Mouse (Mus musculus) bone marrow, adult 2 months (tissue): ENCODE results near the gene Gpsm3.

Source experiments
- CTCF ChIP-seq: fragments of 200-500 bp; IDR thresholded peaks from 2 replicates; pipeline ENCODE4 v1.5.1; 2011; ENCODE audit warnings: low read length, control low read depth; ENCODE audit not compliant: control insufficient read depth, insufficient read depth
- POLR2A ChIP-seq: fragments of 200-500 bp; IDR thresholded peaks from 2 replicates; pipeline ENCODE4 v1.6.1; 2011; ENCODE audit warnings: low read depth, mild to moderate bottlenecking, control low read depth, low read length, borderline replicate concordance; ENCODE audit not compliant: control insufficient read depth

GRCm38 (mm10) chr17:34640778-34641601, 51.4 kb downstream of the Gpsm3 start:
- TF ChIP-seq CTCF: no peak
- TF ChIP-seq POLR2A: no peak
